Mouse (Mus musculus) limb, embryonic 13.5 days (tissue): ENCODE results near the gene Traf2. TPM values are rescaled to one million over a fixed set of nuclear protein-coding genes. Genes with fewer than 3 reads are reported as not detected.

Experiments
- ATAC-seq: fragments of 200-750 bp; cut with Nextera tagmentation; 2 replicates; pipeline ENCODE4 v1.8.0; 2017; ENCODE audit warnings: low read depth, moderate number of reproducible peaks, moderate TSS enrichment; ENCODE audit not compliant: low FRiP score
- H3K27ac ChIP-seq: fragments of 300-500 bp; sonication (generic); 2 replicates; pipeline ENCODE4 v1.5.1; 2015; ENCODE audit warnings: inconsistent platforms, mild to moderate bottlenecking, moderate library complexity
- H3K27me3 ChIP-seq: fragments of 300-500 bp; sonication (generic); 2 replicates; pipeline ENCODE4 v1.6.1; 2015; ENCODE audit warnings: mild to moderate bottlenecking, inconsistent platforms
- H3K36me3 ChIP-seq: fragments of 300-500 bp; sonication (generic); 2 replicates; pipeline ENCODE4 v1.6.1; 2015; ENCODE audit warnings: inconsistent platforms, mild to moderate bottlenecking, moderate library complexity
- H3K4me1 ChIP-seq: fragments of 300-500 bp; sonication (generic); 2 replicates; pipeline ENCODE4 v1.6.1; 2015; ENCODE audit warnings: inconsistent platforms
- H3K4me2 ChIP-seq: fragments of 300-500 bp; sonication (generic); replicated peaks from 2 replicates; pipeline ENCODE4 v1.6.1; 2015; ENCODE audit warnings: inconsistent platforms, mild to moderate bottlenecking, moderate library complexity
- H3K4me3 ChIP-seq: fragments of 300-500 bp; sonication (generic); 2 replicates; pipeline ENCODE4 v1.5.1; 2015; ENCODE audit warnings: moderate library complexity, mild to moderate bottlenecking, inconsistent platforms
- H3K9ac ChIP-seq: fragments of 300-500 bp; sonication (generic); 2 replicates; pipeline ENCODE4 v1.6.1; 2015; ENCODE audit warnings: mild to moderate bottlenecking, inconsistent platforms
- H3K9me3 ChIP-seq: fragments of 300-500 bp; sonication (generic); 2 replicates; pipeline ENCODE4 v1.6.1; 2016; ENCODE audit warnings: inconsistent platforms
- WGBS: fragments of 180-500 bp; shearing (Covaris S2); methylation state at CpG from one replicate; pipeline ENCODE4 v1.1.7; 2015; 5-methylcytosine and 5-hydroxymethylcytosine counted together
- polyA plus RNA-seq: library from polyadenylated mRNA; unstranded; fragments of >200 nt; fragmentation: Nextera tagmentation; extraction: Ambion mirVana; gene quantifications from 2 replicates; pipeline ENCODE4 v1.2.1, GENCODE M21; 2015

Traf2 gene
- polyA plus RNA-seq, 1 experiment from 2014 or later: 40.6 TPM

GRCm38 (mm10) chr2:25580621-25581101 lies 33.9 kb upstream of the Traf2 start:
- H3K4me1 ChIP-seq: peaks cover 76% of the 10 kb centered on the region
- peak overlapping the region; percentile 72 for H3K4me2 ChIP-seq
- no peak overlapping the region for H3K27ac ChIP-seq
- ATAC-seq: no peak
- H3K4me3 ChIP-seq: peak overlapping the region; percentile 43
- H3K9ac ChIP-seq: 0 out of 2 replicates have a peak overlapping the region, but pooled peaks have one; percentile 56
- peaks cover 56% of the 10 kb centered on the region for H3K27me3 ChIP-seq
- WGBS: 46% methylated on average over 6 of the region's 6 CpGs
- no peaks in the 10 kb centered on the region for H3K9me3 ChIP-seq
- peaks cover 29% of the 10 kb centered on the region for H3K36me3 ChIP-seq

DNA sequence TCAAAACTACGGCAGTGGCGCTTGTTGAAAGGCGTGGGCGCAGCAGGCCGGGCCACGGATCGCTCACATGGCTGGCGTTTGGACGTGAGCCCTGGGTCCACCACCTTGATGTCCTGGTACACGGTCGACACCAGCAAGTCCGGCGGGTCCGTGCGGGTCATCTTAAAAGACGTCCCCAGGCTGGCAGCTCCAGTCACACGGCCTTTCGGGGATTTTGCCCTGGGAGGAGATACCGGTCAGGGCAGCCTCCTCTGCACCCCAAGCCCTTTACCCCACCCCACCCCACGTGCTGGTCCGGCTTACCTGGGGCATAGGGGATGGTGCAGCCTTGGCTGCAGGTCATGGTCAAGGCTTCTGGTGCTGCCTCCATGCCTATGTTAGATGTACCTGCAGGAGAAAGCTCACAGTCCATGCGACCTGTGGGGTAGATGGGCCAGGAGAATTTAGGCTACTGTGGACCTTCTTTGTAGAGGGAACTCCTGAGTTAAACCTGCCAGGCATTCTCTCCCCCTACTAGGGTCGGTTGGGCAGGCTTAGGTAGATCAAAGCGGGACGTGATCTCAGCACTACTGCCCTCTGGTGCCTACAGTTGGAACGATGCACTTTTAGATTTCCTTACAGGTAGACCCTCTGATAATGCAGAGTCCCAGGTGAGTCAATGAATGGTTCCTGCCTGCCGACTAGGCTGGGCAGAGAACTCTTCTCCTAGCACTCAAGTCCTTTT lies 33.2 kb upstream of the Traf2 start:
- Histone ChIP-seq H3K36me3 (peaks cover 22% of the 10 kb centered on the region), H3K27me3 (peaks cover 56% of the 10 kb centered on the region), H3K4me3 (peak overlapping the region; percentile 35), H3K4me2 (peak overlapping the region; percentile 58), H3K4me1 (peaks cover 80% of the 10 kb centered on the region), H3K9ac (peak overlapping the region; percentile 31; the same call in 1 of the 2 replicates), H3K27ac (no peak overlapping the region), H3K9me3 (no peaks in the 10 kb centered on the region)
- 6% methylated on average over 27 of the region's 27 CpGs for WGBS
- ATAC-seq: no peak

DNA sequence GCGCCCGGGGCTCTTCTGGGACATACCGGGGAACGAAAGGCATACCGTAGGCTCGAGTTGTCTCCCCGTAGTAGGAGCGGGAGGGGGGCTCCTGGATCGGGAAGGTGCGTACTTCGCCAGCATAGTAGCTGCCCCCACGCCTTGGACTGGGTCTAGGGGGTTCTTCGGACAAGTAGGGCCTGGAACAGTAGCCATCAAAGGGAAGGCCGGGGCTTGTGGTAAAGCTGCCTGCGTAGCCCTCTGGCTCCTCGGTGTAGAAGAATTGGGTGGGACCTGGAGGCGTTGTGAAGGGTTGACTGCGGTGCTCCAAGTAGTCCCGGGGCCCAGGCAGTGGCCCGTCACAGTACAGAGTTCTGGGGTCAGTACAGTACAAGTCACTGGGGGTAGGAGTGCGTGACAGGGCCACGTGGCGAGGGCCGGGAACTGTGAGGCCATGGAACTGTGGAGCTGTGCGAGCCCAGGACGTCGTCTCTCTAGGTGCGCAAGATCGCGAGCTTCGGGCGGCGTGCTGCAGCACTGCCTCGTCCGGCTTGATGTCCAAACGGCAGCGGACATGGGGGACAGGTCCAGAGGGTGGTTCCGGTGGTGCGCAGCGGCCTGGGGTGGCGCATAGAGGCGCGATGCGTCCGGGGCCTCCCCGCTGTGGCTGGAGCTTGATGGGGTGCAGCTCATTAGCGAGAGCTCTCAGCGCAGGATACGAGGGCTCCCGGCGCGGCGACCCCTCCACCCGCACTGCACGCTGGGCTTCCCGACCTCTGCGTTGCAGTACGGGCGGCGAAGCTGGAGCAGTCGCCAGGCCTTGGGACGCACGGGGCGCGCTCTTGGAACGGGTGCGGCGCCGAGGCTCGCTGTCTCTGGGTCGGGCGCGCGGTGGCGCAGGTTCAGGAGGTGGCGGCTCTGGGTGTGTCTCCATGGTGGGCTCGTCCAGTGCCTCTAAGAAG lies 32.3 kb upstream of the Traf2 start:
- H3K4me1 ChIP-seq: peaks cover 82% of the 10 kb centered on the region
- WGBS: 4% methylated on average over 77 of the region's 77 CpGs

DNA sequence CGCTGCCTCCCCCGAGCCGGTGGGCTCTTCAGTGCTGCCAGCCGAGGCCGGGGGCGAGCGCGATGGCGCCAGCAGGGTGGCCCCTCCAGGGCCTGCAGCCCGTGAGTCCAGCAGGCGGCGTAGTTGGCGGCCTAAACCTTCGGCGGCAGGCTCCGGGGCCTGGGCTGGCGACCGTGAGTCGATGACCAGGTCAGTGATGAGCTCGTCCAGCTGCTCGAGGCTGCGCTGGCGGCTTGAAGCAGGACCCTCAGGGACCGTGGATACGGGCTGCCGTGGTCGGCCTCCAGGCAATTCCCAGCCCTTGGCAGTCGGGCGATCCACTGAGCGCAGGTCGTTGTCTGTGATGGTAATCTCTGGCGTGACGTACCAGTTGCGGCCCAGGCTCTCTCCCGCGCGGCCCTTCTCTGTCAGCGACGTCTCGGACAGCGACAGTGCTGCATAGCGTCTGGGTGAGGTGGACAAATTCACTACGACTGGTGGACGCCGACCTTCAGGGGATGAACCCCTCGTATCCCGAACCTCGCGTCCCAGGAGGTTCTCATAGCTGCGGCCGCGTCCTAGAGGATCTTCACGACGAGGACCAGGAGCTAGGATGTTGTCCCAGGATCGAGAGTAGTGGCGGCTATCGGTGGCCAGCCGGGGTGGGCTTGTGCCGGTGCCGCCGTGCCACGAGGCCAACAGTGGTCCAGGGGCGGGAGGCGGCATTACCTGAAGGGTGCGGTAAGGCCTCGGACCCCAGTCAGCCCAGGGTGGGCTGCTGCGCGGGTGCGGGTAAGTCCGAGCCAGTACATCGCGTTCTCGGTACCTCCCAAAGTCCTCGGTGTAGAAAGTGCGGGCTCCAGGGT lies 31.4 kb upstream of the Traf2 start:
- peak overlapping the region; percentile 45 for H3K9ac ChIP-seq
- peaks cover 56% of the 10 kb centered on the region for H3K27me3 ChIP-seq
- H3K27ac ChIP-seq: no peak overlapping the region
- H3K36me3 ChIP-seq: peaks cover 6% of the 10 kb centered on the region
- WGBS: 4% methylated on average over 75 of the region's 75 CpGs
- H3K9me3 ChIP-seq: no peaks in the 10 kb centered on the region
- peak overlapping the region; percentile 58 for H3K4me2 ChIP-seq
- H3K4me1 ChIP-seq: peaks cover 85% of the 10 kb centered on the region
- H3K4me3 ChIP-seq: peak overlapping the region; percentile 35
- ATAC-seq: no peak

More for the DNA sequence above, 32.3 kb upstream of the Traf2 start:
- peak overlapping the region; percentile 58 for H3K4me2 ChIP-seq
- H3K27me3 ChIP-seq: peaks cover 56% of the 10 kb centered on the region
- H3K4me3 ChIP-seq: peak overlapping the region; percentile 35
- H3K27ac ChIP-seq: no peak overlapping the region
- peaks cover 13% of the 10 kb centered on the region for H3K36me3 ChIP-seq
- H3K9me3 ChIP-seq: no peaks in the 10 kb centered on the region
- peak overlapping the region; percentile 31; the same call in 1 of the 2 replicates for H3K9ac ChIP-seq
- no peak for ATAC-seq

- Histone ChIP-seq H3K27ac (no peak overlapping the region), H3K36me3 (peaks cover 11% of the 10 kb centered on the region), H3K9me3 (no peaks in the 10 kb centered on the region), H3K4me1 (peaks cover 81% of the 10 kb centered on the region), H3K4me2 (peak overlapping the region; percentile 58), H3K9ac (peak overlapping the region; percentile 45; the same call in 1 of the 2 replicates), H3K4me3 (peak overlapping the region; percentile 35), H3K27me3 (peaks cover 56% of the 10 kb centered on the region)
- ATAC-seq: no peak
- 12% methylated on average over 92 of the region's 92 CpGs for WGBS
These were observed 30.5 kb upstream of the Traf2 start for GRCm38 (mm10) chr2:25576965-25577891.

GRCm38 (mm10) chr2:25576028-25576850 lies 29.5 kb upstream of the Traf2 start:
- peaks cover 73% of the 10 kb centered on the region for H3K4me1 ChIP-seq
- H3K36me3 ChIP-seq: peaks cover 20% of the 10 kb centered on the region
- H3K9ac ChIP-seq: peak overlapping the region; percentile 71
- no peak for ATAC-seq
- H3K4me3 ChIP-seq: no peak overlapping the region; the same call in 1 of the 2 replicates
- 80% methylated on average over 16 of the region's 16 CpGs for WGBS
- peaks cover 55% of the 10 kb centered on the region for H3K27me3 ChIP-seq
- 0 out of 2 replicates have a peak overlapping the region, but pooled peaks have one; percentile 91 for H3K27ac ChIP-seq
- H3K4me2 ChIP-seq: peak overlapping the region; percentile 97
- H3K9me3 ChIP-seq: no peaks in the 10 kb centered on the region

DNA sequence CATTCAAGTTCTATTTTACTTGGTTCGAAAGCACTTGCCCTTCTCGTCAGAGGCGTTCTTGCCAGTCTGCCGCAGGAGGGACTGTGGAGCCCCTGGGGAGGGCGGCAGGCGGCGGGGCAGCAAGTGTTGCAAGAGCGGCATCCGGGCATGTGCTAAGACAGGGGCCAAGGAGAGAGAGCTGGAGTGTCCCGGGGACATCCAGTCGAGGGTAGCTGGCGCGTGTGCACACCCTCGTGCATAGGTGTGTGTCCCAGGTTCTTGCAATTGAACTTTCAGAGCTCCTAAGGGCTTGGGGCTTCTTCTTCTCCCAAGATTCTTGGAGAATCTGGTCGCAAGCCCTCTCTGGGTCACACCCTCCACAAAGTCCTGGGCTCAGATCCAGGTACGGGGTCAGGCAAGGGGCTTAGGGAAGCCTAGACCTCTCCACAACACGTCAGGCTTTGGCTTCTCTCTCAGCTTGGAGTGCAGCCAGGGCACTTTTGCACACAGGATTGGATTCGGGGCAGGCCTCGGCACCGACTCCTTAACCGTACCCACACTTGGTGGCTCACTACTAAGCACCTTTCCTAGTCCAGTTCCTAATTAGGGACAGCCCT lies 28.8 kb upstream of the Traf2 start:
- H3K4me1 ChIP-seq: peaks cover 66% of the 10 kb centered on the region
- peaks cover 48% of the 10 kb centered on the region for H3K27me3 ChIP-seq

GRCm38 (mm10) chr2:25574579-25575431 lies 28.1 kb upstream of the Traf2 start, which contains the start of the genes Mamdc4 and Phpt1:
TSS of gene Mamdc4 (minus strand) at chr2:25574845.
TSS of gene Phpt1 (minus strand) at chr2:25575224.
- ATAC-seq: peak; percentile 98
- peaks cover 35% of the 10 kb centered on the region for H3K36me3 ChIP-seq
- under 1% methylated on average over 44 of the region's 45 CpGs for WGBS
- H3K4me3 ChIP-seq: peak within 1 kb of the TSS; percentile 67
- H3K4me1 ChIP-seq: peaks cover 60% of the 10 kb centered on the region
- peak within 1 kb of the TSS; percentile 97 for H3K4me2 ChIP-seq
- peaks cover 40% of the 10 kb centered on the region for H3K27me3 ChIP-seq
- no peaks in the 10 kb centered on the region for H3K9me3 ChIP-seq
- peak within 1 kb of the TSS; percentile 91 for H3K27ac ChIP-seq
- H3K9ac ChIP-seq: peak within 1 kb of the TSS; percentile 73

More for the DNA sequence above, 28.8 kb upstream of the Traf2 start:
- Histone ChIP-seq H3K4me3 (peak overlapping the region; percentile 67), H3K36me3 (peaks cover 28% of the 10 kb centered on the region), H3K4me2 (peak overlapping the region; percentile 97), H3K9ac (peak overlapping the region; percentile 71), H3K9me3 (no peaks in the 10 kb centered on the region), H3K27ac (peak overlapping the region; percentile 91)
- WGBS: 12% methylated on average over 21 of the region's 21 CpGs
- no peak for ATAC-seq

GRCm38 (mm10) chr2:25574136-25574535 lies 27.4 kb upstream of the Traf2 start:
- Histone ChIP-seq H3K36me3 (peaks cover 42% of the 10 kb centered on the region), H3K4me3 (peak overlapping the region; percentile 67), H3K4me2 (peak overlapping the region; percentile 97), H3K27ac (peak overlapping the region; percentile 83; the same call in 1 of the 2 replicates), H3K4me1 (peaks cover 53% of the 10 kb centered on the region), H3K9ac (peak overlapping the region; percentile 73), H3K9me3 (no peaks in the 10 kb centered on the region), H3K27me3 (peaks cover 34% of the 10 kb centered on the region)
- WGBS: 15% methylated on average over 11 of the region's 11 CpGs
- no peak for ATAC-seq
